Mouse (Mus musculus) cortical plate, adult 2 months (tissue): ENCODE measurements at regions not wholly inside any gene's neighbourhood (a gene's known extent, or its start where the extent isn't known, plus 50 kb on each side); places are given as distances from the start of the nearest gene placed in this dataset.

Experiments
- H3K27ac ChIP-seq: fragments of 200-500 bp; 2 replicates; pipeline ENCODE4 v1.5.1; 2012; ENCODE audit warnings: low read length, control low read depth, inconsistent platforms; ENCODE audit not compliant: insufficient read depth
- H3K4me1 ChIP-seq: fragments of 200-500 bp; 2 replicates; pipeline ENCODE4 v1.6.1; 2011; ENCODE audit warnings: low read length; ENCODE audit not compliant: control insufficient read depth, insufficient read depth
- H3K4me3 ChIP-seq: fragments of 200-500 bp; 2 replicates; pipeline ENCODE4 v1.5.1; 2011; ENCODE audit warnings: mild to moderate bottlenecking, low read length, control low read depth; ENCODE audit not compliant: insufficient read depth
- CTCF ChIP-seq: fragments of 200-500 bp; IDR thresholded peaks from 2 replicates; pipeline ENCODE4 v1.5.1; 2011; ENCODE audit warnings: mild to moderate bottlenecking, control low read depth, low read length; ENCODE audit not compliant: insufficient read depth; ENCODE audit errors: extremely low read depth
- POLR2A ChIP-seq: fragments of 200-500 bp; IDR thresholded peaks from 2 replicates; pipeline ENCODE4 v1.6.1; 2011; ENCODE audit warnings: mild to moderate bottlenecking, low read length, control low read depth; ENCODE audit not compliant: insufficient read depth; ENCODE audit errors: extremely low read depth

- no peaks in the 10 kb centered on the region for H3K4me1 ChIP-seq
- TF ChIP-seq CTCF (no peak), POLR2A (no peak)
These were observed 376.8 kb downstream of the Otol1 start for GRCm38 (mm10) chr3:70384235-70384634.

DNA sequence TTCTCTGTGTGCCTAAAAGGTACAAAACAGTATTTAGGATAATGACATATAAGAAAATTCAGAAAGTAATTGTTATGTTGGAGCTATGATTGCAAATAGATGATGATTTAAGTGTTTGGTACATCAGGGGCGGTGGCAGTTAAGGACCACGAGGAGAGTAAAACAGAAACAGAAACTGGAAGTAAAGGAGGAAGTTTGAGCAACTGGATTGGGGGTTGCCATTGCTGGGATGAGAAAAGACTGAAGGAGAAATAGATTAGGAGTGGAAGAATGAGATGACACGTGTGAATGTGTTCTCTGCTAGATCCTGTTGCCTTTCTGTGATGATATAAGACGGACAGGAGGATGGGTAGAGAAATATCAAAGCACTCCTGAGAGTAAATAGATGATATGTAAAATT lies 378.5 kb downstream of the Otol1 start:
- H3K27ac ChIP-seq, result no peak overlapping the region
- TF ChIP-seq CTCF (no peak), POLR2A (no peak)
- no peak overlapping the region for H3K4me3 ChIP-seq
- no peaks in the 10 kb centered on the region for H3K4me1 ChIP-seq

More at GRCm38 (mm10) chr3:70384235-70384634, 376.8 kb downstream of the Otol1 start:
- Histone ChIP-seq H3K27ac (no peak overlapping the region), H3K4me3 (no peak overlapping the region)

- no peak overlapping the region for H3K27ac ChIP-seq
- TF ChIP-seq CTCF (no peak), POLR2A (no peak)
- no peak overlapping the region for H3K4me3 ChIP-seq
These were observed 393.8 kb downstream of the Otol1 start for GRCm38 (mm10) chr3:70401187-70401586.

DNA sequence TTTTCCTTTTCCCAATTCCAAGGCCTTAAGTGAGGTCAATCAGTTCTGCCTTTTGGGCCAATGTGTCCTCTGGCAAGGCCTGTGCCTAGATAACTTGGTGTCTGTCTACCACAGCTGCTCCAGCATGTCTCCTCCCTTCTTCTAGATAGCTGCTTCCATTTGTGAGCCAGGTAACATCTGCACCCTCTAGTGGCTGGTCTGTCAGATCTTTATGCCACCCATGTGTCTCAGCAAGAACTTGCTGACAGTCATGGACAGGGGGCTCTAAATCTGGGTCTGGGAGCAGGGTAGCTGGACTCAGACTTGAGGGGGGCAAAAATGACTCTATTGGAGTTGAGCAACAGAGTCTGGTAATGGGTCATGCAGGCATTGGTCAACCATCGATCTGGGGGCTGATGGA lies 399.2 kb downstream of the Otol1 start:
- TF ChIP-seq POLR2A, result no peak
- peak; percentile 24; the same call in 1 of the 2 replicates for TF ChIP-seq CTCF
- Histone ChIP-seq H3K27ac (no peak overlapping the region), H3K4me1 (no peaks in the 10 kb centered on the region), H3K4me3 (no peak overlapping the region)

More at GRCm38 (mm10) chr3:70401187-70401586, 393.8 kb downstream of the Otol1 start:
- H3K4me1 ChIP-seq, result no peaks in the 10 kb centered on the region

DNA sequence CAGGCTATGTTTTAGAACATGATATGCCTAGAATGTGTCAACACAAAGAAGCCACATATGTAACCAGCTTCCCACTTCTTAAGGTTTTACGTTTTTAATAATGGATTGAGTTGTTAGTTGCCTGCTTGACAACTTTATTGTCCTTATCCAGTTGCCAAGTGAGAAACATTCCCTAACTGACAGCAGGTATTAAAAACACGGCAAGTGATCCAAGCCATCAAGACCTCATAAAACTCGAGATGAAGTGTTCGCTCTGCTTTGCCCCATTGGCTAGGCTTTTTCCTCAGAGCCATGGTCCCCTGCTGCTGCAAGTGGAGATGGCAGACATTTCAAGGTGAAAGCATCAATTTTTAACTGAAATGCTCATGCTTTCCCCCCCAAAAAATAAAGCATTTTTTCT lies 410.9 kb downstream of the Otol1 start:
- TF ChIP-seq CTCF, result no peak
- TF ChIP-seq POLR2A, result no peak
- no peak overlapping the region for H3K27ac ChIP-seq
- H3K4me1 ChIP-seq, result no peaks in the 10 kb centered on the region
- H3K4me3 ChIP-seq, result no peak overlapping the region

DNA sequence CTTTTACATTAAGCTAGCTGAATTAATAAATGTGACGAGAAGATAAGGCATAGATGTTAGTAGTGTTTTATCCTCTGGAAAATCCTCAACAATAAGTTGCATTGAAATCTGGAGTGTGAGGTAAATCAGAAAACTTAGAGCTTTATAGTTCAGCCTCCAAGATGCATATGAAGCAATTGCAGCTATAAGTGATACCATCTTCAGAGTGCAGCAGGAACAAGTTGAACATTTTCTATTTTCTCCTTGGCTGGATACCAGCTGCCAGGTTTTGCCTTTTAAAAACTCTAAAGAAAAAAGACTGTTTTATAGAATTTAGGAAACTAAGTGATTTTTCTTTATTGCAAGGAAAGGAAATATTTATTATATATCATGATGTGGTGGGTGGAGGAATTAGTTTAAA lies 414.6 kb downstream of the Otol1 start:
- H3K4me1 ChIP-seq, result no peaks in the 10 kb centered on the region
- no peak overlapping the region for H3K4me3 ChIP-seq
- TF ChIP-seq CTCF, result no peak
- no peak for TF ChIP-seq POLR2A
- no peak overlapping the region for H3K27ac ChIP-seq

DNA sequence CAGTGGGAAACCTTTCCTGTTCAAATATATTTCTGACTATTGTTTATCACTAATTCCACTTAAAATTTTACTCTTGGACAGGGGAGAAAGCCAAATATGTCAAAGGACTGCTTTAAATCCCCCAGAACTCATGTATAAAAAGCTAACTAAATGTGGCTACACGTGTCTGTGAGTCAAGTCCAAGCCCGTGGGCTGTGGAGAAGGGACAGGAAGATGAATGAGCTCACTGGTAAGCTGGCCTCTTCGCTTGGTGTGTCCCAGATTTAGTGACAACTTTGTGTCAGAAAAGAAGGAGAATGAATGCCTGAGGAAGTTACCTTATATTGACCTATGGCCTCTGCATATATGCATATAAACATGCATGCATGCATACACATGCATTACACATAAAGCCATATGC lies 415.3 kb downstream of the Otol1 start:
- H3K4me1 ChIP-seq, result no peaks in the 10 kb centered on the region
- H3K4me3 ChIP-seq, result no peak overlapping the region
- H3K27ac ChIP-seq, result no peak overlapping the region
- TF ChIP-seq POLR2A (no peak), CTCF (no peak)

DNA sequence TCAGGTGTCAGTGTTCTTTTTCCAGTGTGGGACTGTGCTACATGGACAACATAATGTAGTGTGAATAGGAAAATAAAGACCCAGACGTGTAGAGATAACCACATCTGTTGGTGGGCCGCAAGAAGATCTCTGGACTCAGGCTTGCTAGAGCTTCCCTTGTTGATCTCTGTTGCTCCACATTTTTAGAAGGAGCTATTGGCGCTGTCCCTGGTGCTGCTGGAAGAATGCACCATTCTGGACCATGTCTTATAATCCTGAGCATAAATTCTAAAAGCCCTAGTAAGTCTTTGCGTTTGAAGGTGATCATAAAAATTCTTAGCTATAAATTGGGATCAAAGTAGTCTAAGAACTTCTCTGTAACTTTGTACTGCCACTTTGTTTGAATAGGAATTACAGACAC lies 429.3 kb downstream of the Otol1 start:
- no peak for TF ChIP-seq POLR2A
- no peak for TF ChIP-seq CTCF
- Histone ChIP-seq H3K4me1 (no peaks in the 10 kb centered on the region), H3K27ac (no peak overlapping the region), H3K4me3 (no peak overlapping the region)

GRCm38 (mm10) chr3:70457181-70457847 lies 449.9 kb downstream of the Otol1 start:
- Histone ChIP-seq H3K4me3 (no peak overlapping the region), H3K27ac (peak overlapping the region; percentile 56; the same call in 1 of the 2 replicates), H3K4me1 (no peaks in the 10 kb centered on the region; the same call in 1 of the 2 replicates)
- TF ChIP-seq POLR2A (no peak), CTCF (no peak)

GRCm38 (mm10) chr3:70460811-70461210 lies 453.4 kb downstream of the Otol1 start:
- H3K4me3 ChIP-seq, result no peak overlapping the region
- no peak for TF ChIP-seq CTCF
- TF ChIP-seq POLR2A, result no peak
- H3K27ac ChIP-seq, result no peak overlapping the region
- H3K4me1 ChIP-seq, result no peaks in the 10 kb centered on the region; the same call in 1 of the 2 replicates

DNA sequence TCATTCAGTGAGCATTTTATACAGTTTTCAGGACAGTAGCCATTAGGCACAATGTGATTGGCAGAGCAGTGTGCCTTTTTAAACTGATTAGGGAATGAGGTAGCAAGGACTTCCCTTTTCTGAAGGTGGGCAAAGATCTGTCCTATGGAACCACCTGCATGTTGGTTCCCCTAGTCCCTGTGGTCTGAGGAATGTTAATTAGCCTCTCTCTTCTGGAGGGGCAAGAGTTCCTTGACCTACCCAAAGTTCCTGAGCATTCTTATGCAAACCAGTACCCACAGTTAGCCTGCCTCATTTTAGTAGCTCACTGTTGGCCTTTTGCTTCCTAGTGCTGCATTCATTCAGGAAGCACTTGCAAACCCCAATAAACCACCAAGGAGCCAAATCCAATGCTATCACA lies 455.8 kb downstream of the Otol1 start:
- Histone ChIP-seq H3K27ac (no peak overlapping the region), H3K4me3 (no peak overlapping the region), H3K4me1 (no peaks in the 10 kb centered on the region; the same call in 1 of the 2 replicates)
- TF ChIP-seq CTCF (no peak), POLR2A (no peak)
